Mouse (Mus musculus) hindbrain, embryonic 14.5 days (tissue): ENCODE data around the gene Tbx21. TPM values are rescaled to one million over a fixed set of nuclear protein-coding genes. Genes with fewer than 3 reads are reported as not detected.

Experiments
- microRNA-seq: library from miRNA; unstranded; fragments of <30 nt; microRNA quantifications from one replicate; pipeline ENCODE4, GENCODE M21; 2016
- polyA plus RNA-seq: library from polyadenylated mRNA; unstranded; fragments of >200 nt; fragmentation: Nextera tagmentation; extraction: Ambion mirVana; gene quantifications from 2 replicates; pipeline ENCODE4 v1.2.1, GENCODE M21; 2014

Tbx21 gene
- polyA plus RNA-seq, 1 experiment from 2014 or later, result not detected

Small RNAs within 50 kb of the gene (microRNA-seq; reads per million reads assigned to microRNA genes)
- gene Mir7235 (not detected), gene Mir8103 (0.81 reads per million)

Other genes starting within 250 kb of the Tbx21 start
- 74.0 and 77.8 TPM in 2 replicates for gene Cdk5rap3, start 198.8 kb downstream of the Tbx21 start, polyA plus RNA-seq
- 0.16 TPM in 2 replicates for gene Prr15l, start 187.2 kb downstream of the Tbx21 start, polyA plus RNA-seq
- 27.5 and 28.9 TPM in 2 replicates for gene Pnpo, start 171.3 kb downstream of the Tbx21 start, polyA plus RNA-seq
- gene Sp2, start 132.4 kb downstream of the Tbx21 start, polyA plus RNA-seq, result 14.4 and 14.9 TPM in 2 replicates
- gene Sp6, start 101.9 kb downstream of the Tbx21 start, polyA plus RNA-seq, result 0.09 and 0.16 TPM in 2 replicates
- 11.5 and 12.7 TPM in 2 replicates for gene Scrn2, start 85.4 kb downstream of the Tbx21 start, polyA plus RNA-seq
- 2.6 and 4.3 TPM in 2 replicates for gene Lrrc46, start 73.9 kb downstream of the Tbx21 start, polyA plus RNA-seq
- 60.5 TPM in 2 replicates for gene Mrpl10, start 73.8 kb downstream of the Tbx21 start, polyA plus RNA-seq
- gene Osbpl7, start 64.7 kb downstream of the Tbx21 start, polyA plus RNA-seq, result 6.3 and 7.9 TPM in 2 replicates
- 9.3 and 10.8 TPM in 2 replicates for gene Tbkbp1, start 36.2 kb upstream of the Tbx21 start, polyA plus RNA-seq
- gene Kpnb1, start 72.5 kb upstream of the Tbx21 start, polyA plus RNA-seq, result 35.3 and 44.2 TPM in 2 replicates
- gene Npepps, start 165.3 kb upstream of the Tbx21 start, polyA plus RNA-seq, result 132 and 144 TPM in 2 replicates
- 32.8 and 37.3 TPM in 2 replicates for gene Mrpl45, start 200.4 kb upstream of the Tbx21 start, polyA plus RNA-seq
- gene Gpr179, start 236.7 kb upstream of the Tbx21 start, polyA plus RNA-seq, result 0.23 and 0.50 TPM in 2 replicates
- gene Socs7, start 247.2 kb upstream of the Tbx21 start, polyA plus RNA-seq, result 6.4 and 6.7 TPM in 2 replicates